Mouse (Mus musculus) ES-E14 (cell line): ENCODE results near the gene Asic2. TPM values are rescaled to one million over a fixed set of nuclear protein-coding genes. Genes with fewer than 3 reads are reported as not detected.

Experiments used
- DNase-seq: peaks from one replicate; pipeline ENCODE4 v3.0.0-alpha.2; 2013; ENCODE audit warnings: low read depth, low spot score
- H3K27ac ChIP-seq: 2 replicates; pipeline ENCODE4 v1.5.1; 2012; ENCODE audit warnings: low read depth, mild to moderate bottlenecking, low read length, moderate library complexity, mixed read lengths; ENCODE audit not compliant: poor library complexity, insufficient read depth, severe bottlenecking
- H3K36me3 ChIP-seq: 2 replicates; pipeline ENCODE4 v1.6.1; 2012; ENCODE audit warnings: mild to moderate bottlenecking, low read length, moderate library complexity, mixed read lengths; ENCODE audit not compliant: control insufficient read depth, poor library complexity, insufficient read depth, severe bottlenecking
- H3K4me1 ChIP-seq, 2 experiments: fragments of 150-350 bp in 1 of 2; sonication (generic) in 1 of 2; 2 replicates each; pipeline ENCODE4 v1.6.1; 2012; ENCODE audit warnings: low read length in 2 of 2, mild to moderate bottlenecking in 1 of 2, mixed read lengths in 1 of 2; ENCODE audit not compliant: control insufficient read depth in 2 of 2, insufficient read depth in 2 of 2, poor library complexity in 1 of 2
- H3K4me3 ChIP-seq, 2 experiments: fragments of 150-350 bp in 1 of 2; sonication (generic) in 1 of 2; 2 replicates each; pipeline ENCODE4 v1.5.1; 2012; ENCODE audit warnings: low read length in 2 of 2, low read depth in 1 of 2, mild to moderate bottlenecking in 1 of 2, mixed read lengths in 1 of 2; ENCODE audit not compliant: insufficient read depth in 1 of 2, poor library complexity in 1 of 2, severe bottlenecking in 1 of 2
- H3K9ac ChIP-seq: 2 replicates; pipeline ENCODE4 v1.6.1; 2012; ENCODE audit warnings: low read depth, mild to moderate bottlenecking, low read length, mixed read lengths; ENCODE audit not compliant: poor library complexity, insufficient read depth, severe bottlenecking
- H3K9me3 ChIP-seq: fragments of 150-350 bp; sonication (generic); 2 replicates; pipeline ENCODE4 v1.6.1; 2012; ENCODE audit warnings: low read depth, mild to moderate bottlenecking, low read length; ENCODE audit not compliant: control insufficient read depth, insufficient read depth
- CHD2 ChIP-seq: IDR thresholded peaks from 2 replicates; pipeline ENCODE4 v1.6.1; 2014; ENCODE audit warnings: mild to moderate bottlenecking, low read depth, low read length, inconsistent platforms
- HCFC1 ChIP-seq: IDR thresholded peaks from 2 replicates; pipeline ENCODE4 v1.6.1; 2012; ENCODE audit warnings: low read length, inconsistent platforms, borderline replicate concordance; ENCODE audit not compliant: insufficient read depth
- MAFK ChIP-seq: IDR thresholded peaks from 2 replicates; pipeline ENCODE4 v1.6.1; 2014; ENCODE audit warnings: mild to moderate bottlenecking, low read depth, low read length, inconsistent platforms; ENCODE audit not compliant: insufficient read depth
- ZC3H11A ChIP-seq: IDR thresholded peaks from 2 replicates; pipeline ENCODE4 v1.6.1; 2012; ENCODE audit warnings: low read depth, mild to moderate bottlenecking, inconsistent platforms, low read length, borderline replicate concordance
- ZNF384 ChIP-seq: IDR thresholded peaks from 2 replicates; pipeline ENCODE4 v1.6.1; 2012; ENCODE audit warnings: low read depth, low read length, inconsistent platforms
- in situ Hi-C, 2 experiments: fragments of 600-800 bp; cut with MboI; formaldehyde crosslinking; loops; one replicate each; pipeline ENCODE4 v1.15.1; 2025; ENCODE audit warnings: low sequenced_read_pairs in 2 of 2, inconsistent platforms in 1 of 2; ENCODE audit not compliant: unreplicated experiment in 2 of 2
- total RNA-seq: library from RNA; depleted of rRNA; stranded (reverse); fragments of 300-350 nt; gene quantifications from 2 replicates; pipeline ENCODE4 v1.2.3, GENCODE M21; 2012

Gene Asic2
- total RNA-seq, 1 experiment = 0.13 TPM

GRCm38 (mm10) chr11:81118055-81118454, 850.2 kb downstream of the Asic2 start:
- no peak overlapping the region for H3K4me3 ChIP-seq
- H3K27ac ChIP-seq = no peak overlapping the region
- no peaks in the 10 kb centered on the region for H3K4me1 ChIP-seq
- no peak for DNase-seq
- TF ChIP-seq ZNF384 (no peak), ZC3H11A (no peak), HCFC1 (no peak), MAFK (no peak), CHD2 (no peak)
- in situ Hi-C loops = no loop called here
- H3K9me3 ChIP-seq = no peaks in the 10 kb centered on the region
- H3K36me3 ChIP-seq = no peaks in the 10 kb centered on the region
- H3K9ac ChIP-seq = no peak overlapping the region

GRCm38 (mm10) chr11:81115666-81116065, 852.6 kb downstream of the Asic2 start:
- in situ Hi-C loops = no loop called here
- no peaks in the 10 kb centered on the region for H3K9me3 ChIP-seq
- no peak for TF ChIP-seq CHD2
- TF ChIP-seq HCFC1 = no peak
- TF ChIP-seq ZNF384 = no peak
- no peak for TF ChIP-seq MAFK
- no peak for TF ChIP-seq ZC3H11A
- no peak overlapping the region for H3K9ac ChIP-seq
- H3K4me3 ChIP-seq = no peak overlapping the region
- no peak overlapping the region for H3K27ac ChIP-seq
- no peaks in the 10 kb centered on the region for H3K36me3 ChIP-seq
- H3K4me1 ChIP-seq = no peaks in the 10 kb centered on the region
- peak; percentile 65 for DNase-seq

- Histone ChIP-seq H3K9ac (no peak overlapping the region), H3K27ac (no peak overlapping the region), H3K36me3 (no peaks in the 10 kb centered on the region), H3K4me3 (no peak overlapping the region), H3K4me1 (no peaks in the 10 kb centered on the region), H3K9me3 (no peaks in the 10 kb centered on the region)
- TF ChIP-seq CHD2 = no peak
- no peak for TF ChIP-seq MAFK
- TF ChIP-seq HCFC1 = no peak
- no peak for TF ChIP-seq ZC3H11A
- no peak for TF ChIP-seq ZNF384
- no peak for DNase-seq
- in situ Hi-C loops = no loop called here
Observed at GRCm38 (mm10) chr11:81111626-81112025, 856.6 kb downstream of the Asic2 start.

GRCm38 (mm10) chr11:81110049-81110448, 858.2 kb downstream of the Asic2 start:
- Histone ChIP-seq H3K27ac (no peak overlapping the region), H3K36me3 (no peaks in the 10 kb centered on the region), H3K9ac (no peak overlapping the region), H3K9me3 (no peaks in the 10 kb centered on the region), H3K4me1 (no peaks in the 10 kb centered on the region), H3K4me3 (no peak overlapping the region)
- no peak for TF ChIP-seq ZC3H11A
- TF ChIP-seq CHD2 = no peak
- TF ChIP-seq HCFC1 = no peak
- TF ChIP-seq MAFK = no peak
- no peak for TF ChIP-seq ZNF384
- no peak for DNase-seq
- in situ Hi-C loops = no loop called here

- DNase-seq = no peak
- Histone ChIP-seq H3K4me3 (no peak overlapping the region), H3K4me1 (no peaks in the 10 kb centered on the region), H3K27ac (no peak overlapping the region), H3K9me3 (no peaks in the 10 kb centered on the region), H3K9ac (no peak overlapping the region), H3K36me3 (no peaks in the 10 kb centered on the region)
- in situ Hi-C loops = no loop called here
- TF ChIP-seq MAFK (no peak), HCFC1 (no peak), CHD2 (no peak), ZC3H11A (no peak), ZNF384 (no peak)
Observed at GRCm38 (mm10) chr11:81106949-81107348, 861.3 kb downstream of the Asic2 start.
